Mouse (Mus musculus): Measurements from ENCODE around the gene Cptp. TPM values are rescaled to one million over a fixed set of nuclear protein-coding genes. Genes with fewer than 3 reads are reported as not detected.

Gene Cptp
- polyA plus RNA-seq, 1 experiment = 5.9 TPM

GRCm38 (mm10) chr4:155892438-155893211 lies 23.4 kb upstream of the Cptp start:
- Histone ChIP-seq H3K27ac (ENCODE audit: control insufficient read depth, insufficient read depth, low read depth, low read length, poor library complexity) (peak overlapping the region; percentile 100), H3K4me1 (ENCODE audit: control insufficient read depth, insufficient read depth, low read length) (peaks cover 4% of the 10 kb centered on the region), H3K4me3 (replicated peaks; ENCODE audit: control insufficient read depth, low read depth, low read length) (peak overlapping the region; percentile 99)
- TF ChIP-seq CTCF (IDR thresholded peaks at IDR 0.05; ENCODE audit: control insufficient read depth, insufficient read depth, low read length) = no peak
- no peak for TF ChIP-seq POLR2A (IDR thresholded peaks at IDR 0.05; ENCODE audit: borderline replicate concordance, control insufficient read depth, low read depth, low read length)
- 2% methylated on average over 37 of the region's 37 CpGs for WGBS

GRCm38 (mm10) chr4:155892017-155892416 lies 22.8 kb upstream of the Cptp start:
- under 1% methylated on average over 56 of the region's 56 CpGs for WGBS

GRCm38 (mm10) chr4:155891551-155892001 lies 22.3 kb upstream of the Cptp start, which contains the start of the genes Pusl1 and Acap3:
Pusl1 (minus strand) TSS chr4:155891781.
Acap3 (plus strand) TSS chr4:155891822.
- under 1% methylated on average over 52 of the region's 52 CpGs for WGBS
- TF ChIP-seq CTCF (IDR thresholded peaks at IDR 0.05; ENCODE audit: control insufficient read depth, insufficient read depth, low read length) = 0 out of 2 replicates have a peak, but pooled peaks have one; percentile 2
- 0 out of 2 replicates have a peak, but pooled peaks have one; percentile 3 for TF ChIP-seq POLR2A (IDR thresholded peaks at IDR 0.05; ENCODE audit: borderline replicate concordance, control insufficient read depth, low read depth, low read length)
- Histone ChIP-seq H3K4me3 (replicated peaks; ENCODE audit: control insufficient read depth, low read depth, low read length) (peak within 1 kb of the TSS; percentile 99), H3K4me1 (ENCODE audit: control insufficient read depth, insufficient read depth, low read length) (peaks cover 5% of the 10 kb centered on the region), H3K27ac (ENCODE audit: control insufficient read depth, insufficient read depth, low read depth, low read length, poor library complexity) (peak within 1 kb of the TSS; percentile 100)

More at GRCm38 (mm10) chr4:155892017-155892416, 22.8 kb upstream of the Cptp start:
- peak overlapping the region; percentile 99 for H3K4me3 ChIP-seq (replicated peaks; ENCODE audit: control insufficient read depth, low read depth, low read length)
- TF ChIP-seq CTCF (IDR thresholded peaks at IDR 0.05; ENCODE audit: control insufficient read depth, insufficient read depth, low read length) = no peak
- peak; percentile 46; the same call in 1 of the 2 replicates for TF ChIP-seq POLR2A (IDR thresholded peaks at IDR 0.05; ENCODE audit: borderline replicate concordance, control insufficient read depth, low read depth, low read length)
- H3K4me1 ChIP-seq (ENCODE audit: control insufficient read depth, insufficient read depth, low read length) = peaks cover 4% of the 10 kb centered on the region
- H3K27ac ChIP-seq (ENCODE audit: control insufficient read depth, insufficient read depth, low read depth, low read length, poor library complexity) = peak overlapping the region; percentile 100

- TF ChIP-seq POLR2A (IDR thresholded peaks at IDR 0.05; ENCODE audit: borderline replicate concordance, control insufficient read depth, low read depth, low read length) (no peak), CTCF (IDR thresholded peaks at IDR 0.05; ENCODE audit: control insufficient read depth, insufficient read depth, low read length) (no peak)
- peak overlapping the region; percentile 100; the same call in 1 of the 2 replicates for H3K27ac ChIP-seq (ENCODE audit: control insufficient read depth, insufficient read depth, low read depth, low read length, poor library complexity)
- WGBS = under 1% methylated on average over 34 of the region's 34 CpGs
- H3K4me3 ChIP-seq (replicated peaks; ENCODE audit: control insufficient read depth, low read depth, low read length) = peak overlapping the region; percentile 99
- H3K4me1 ChIP-seq (ENCODE audit: control insufficient read depth, insufficient read depth, low read length) = peaks cover 8% of the 10 kb centered on the region
Observed at GRCm38 (mm10) chr4:155891011-155891471, 21.8 kb upstream of the Cptp start.

GRCm38 (mm10) chr4:155889316-155889715 lies 20.1 kb upstream of the Cptp start:
- TF ChIP-seq POLR2A (IDR thresholded peaks at IDR 0.05; ENCODE audit: borderline replicate concordance, control insufficient read depth, low read depth, low read length) = no peak
- TF ChIP-seq CTCF (IDR thresholded peaks at IDR 0.05; ENCODE audit: control insufficient read depth, insufficient read depth, low read length) = no peak
- WGBS = 79% methylated on average over 5 of the region's 5 CpGs

GRCm38 (mm10) chr4:155888181-155888580 lies 18.9 kb upstream of the Cptp start:
- 93% methylated on average over 9 of the region's 9 CpGs for WGBS
- H3K27ac ChIP-seq (ENCODE audit: control insufficient read depth, insufficient read depth, low read depth, low read length, poor library complexity) = no peak overlapping the region
- H3K4me3 ChIP-seq (replicated peaks; ENCODE audit: control insufficient read depth, low read depth, low read length) = no peak overlapping the region
- no peak for TF ChIP-seq POLR2A (IDR thresholded peaks at IDR 0.05; ENCODE audit: borderline replicate concordance, control insufficient read depth, low read depth, low read length)
- no peak for TF ChIP-seq CTCF (IDR thresholded peaks at IDR 0.05; ENCODE audit: control insufficient read depth, insufficient read depth, low read length)
- H3K4me1 ChIP-seq (ENCODE audit: control insufficient read depth, insufficient read depth, low read length) = peaks cover 7% of the 10 kb centered on the region

More at GRCm38 (mm10) chr4:155889316-155889715, 20.1 kb upstream of the Cptp start:
- peaks cover 10% of the 10 kb centered on the region for H3K4me1 ChIP-seq (ENCODE audit: control insufficient read depth, insufficient read depth, low read length)
- no peak overlapping the region for H3K4me3 ChIP-seq (replicated peaks; ENCODE audit: control insufficient read depth, low read depth, low read length)
- H3K27ac ChIP-seq (ENCODE audit: control insufficient read depth, insufficient read depth, low read depth, low read length, poor library complexity) = no peak overlapping the region

- no peak overlapping the region for H3K4me3 ChIP-seq (replicated peaks; ENCODE audit: control insufficient read depth, low read depth, low read length)
- H3K4me1 ChIP-seq (ENCODE audit: control insufficient read depth, insufficient read depth, low read length) = peaks cover 6% of the 10 kb centered on the region
- TF ChIP-seq CTCF (IDR thresholded peaks at IDR 0.05; ENCODE audit: control insufficient read depth, insufficient read depth, low read length) (no peak), POLR2A (IDR thresholded peaks at IDR 0.05; ENCODE audit: borderline replicate concordance, control insufficient read depth, low read depth, low read length) (no peak)
- 88% methylated on average over 10 of the region's 10 CpGs for WGBS
- H3K27ac ChIP-seq (ENCODE audit: control insufficient read depth, insufficient read depth, low read depth, low read length, poor library complexity) = no peak overlapping the region
Observed at GRCm38 (mm10) chr4:155887674-155888073, 18.4 kb upstream of the Cptp start.

GRCm38 (mm10) chr4:155886330-155886729 lies 17.1 kb upstream of the Cptp start:
- H3K4me3 ChIP-seq (replicated peaks; ENCODE audit: control insufficient read depth, low read depth, low read length) = peak overlapping the region; percentile 11
- H3K27ac ChIP-seq (ENCODE audit: control insufficient read depth, insufficient read depth, low read depth, low read length, poor library complexity) = peak overlapping the region; percentile 55
- peaks cover 6% of the 10 kb centered on the region for H3K4me1 ChIP-seq (ENCODE audit: control insufficient read depth, insufficient read depth, low read length)
- TF ChIP-seq POLR2A (IDR thresholded peaks at IDR 0.05; ENCODE audit: borderline replicate concordance, control insufficient read depth, low read depth, low read length) (no peak), CTCF (IDR thresholded peaks at IDR 0.05; ENCODE audit: control insufficient read depth, insufficient read depth, low read length) (no peak)
- WGBS = 60% methylated on average over 5 of the region's 5 CpGs

All from bone marrow, adult 2 months (tissue).